Mouse (Mus musculus) cerebellum, adult 11-12 months (tissue): ENCODE measurements around the gene Dok1.
A peak's percentile ranks its signal among the peaks of the same experiment; 100 is the strongest.

Experiments
- DNase-seq: peaks from one replicate; pipeline ENCODE4 v3.0.0; 2022

Gene Dok1

DNA sequence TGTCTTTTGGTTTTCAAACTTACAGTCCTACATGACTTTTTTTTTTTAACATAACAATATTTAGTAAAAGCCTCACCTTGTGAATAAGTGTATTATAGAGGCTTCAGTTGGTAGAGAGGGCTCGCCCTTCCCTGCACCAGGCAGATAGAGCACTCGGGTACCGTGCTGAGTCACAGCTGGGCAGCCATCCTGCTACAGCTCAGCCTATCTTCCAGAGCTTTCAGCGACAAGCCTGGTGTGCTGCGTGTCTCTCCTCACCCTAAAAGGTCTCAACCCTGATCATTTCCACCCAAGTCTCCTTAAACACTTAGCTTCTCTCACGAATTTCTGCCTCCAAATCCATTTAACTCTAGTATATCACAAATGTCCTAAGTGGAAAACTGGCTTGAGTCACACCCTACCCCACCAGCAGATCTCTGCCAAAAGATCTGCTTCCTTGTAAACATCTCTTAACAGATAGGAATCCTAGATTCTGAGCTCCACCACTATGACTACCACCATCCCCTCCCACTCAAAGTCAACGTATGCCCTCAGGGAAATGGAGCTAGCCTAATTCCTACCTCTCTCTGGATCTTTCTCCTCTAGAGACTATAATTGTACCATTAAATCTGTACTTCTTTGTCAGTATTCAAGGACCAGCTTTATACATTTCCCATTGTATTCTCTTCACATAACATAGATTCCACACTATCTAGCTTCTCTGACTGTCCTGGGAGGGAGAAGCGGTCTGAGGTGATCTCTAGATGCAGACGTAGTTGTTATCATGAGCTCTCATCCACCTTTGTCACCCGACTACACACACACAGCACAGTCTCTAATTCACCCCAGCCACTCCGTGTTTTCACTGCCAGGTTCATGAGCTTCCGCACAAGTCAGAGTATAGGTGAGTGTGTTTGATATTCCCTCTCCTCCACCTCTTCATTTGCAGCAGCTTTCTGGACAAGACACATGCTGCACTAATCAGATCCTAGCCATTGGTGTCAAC lies 18.5 kb downstream of the Dok1 start:
- DNase-seq: no peak

DNA sequence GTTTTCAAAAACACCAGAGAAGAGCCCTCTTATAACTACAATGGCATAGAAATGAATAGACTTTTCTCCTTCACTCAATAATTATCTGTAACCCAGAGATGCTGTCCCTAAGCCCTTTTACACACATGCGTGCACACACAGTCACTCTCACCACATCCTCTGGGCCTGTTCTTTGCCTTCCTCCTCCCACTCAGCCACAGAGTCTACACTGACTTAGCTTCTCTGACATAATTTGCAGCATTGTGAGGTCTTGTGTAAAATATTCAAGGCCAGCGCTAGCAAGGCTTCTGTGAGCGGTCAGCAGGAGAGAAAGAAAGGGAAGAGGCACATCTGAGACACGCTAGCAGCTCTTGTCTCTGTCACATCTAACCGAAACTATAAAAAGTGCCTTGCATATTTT lies 19.8 kb downstream of the Dok1 start:
- DNase-seq: no peak

DNA sequence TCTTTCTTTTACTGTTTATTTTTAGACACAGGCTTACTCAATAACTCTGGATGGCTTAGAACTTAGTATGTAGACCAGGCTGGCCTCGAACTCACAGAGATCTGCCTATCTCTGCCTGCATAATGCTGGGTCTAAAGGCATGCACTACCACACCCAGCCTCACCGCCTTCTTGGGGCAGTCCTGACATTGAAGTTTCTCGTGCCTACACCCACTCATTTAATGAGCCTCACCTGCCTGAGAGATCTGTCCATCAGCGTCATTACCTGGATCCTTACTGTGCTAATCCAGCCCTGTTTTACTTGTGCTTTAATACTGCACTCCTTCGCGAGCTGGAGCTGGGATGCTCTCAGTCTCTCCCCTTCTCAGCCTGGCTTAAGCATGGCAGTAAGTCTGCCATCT lies 21.5 kb downstream of the Dok1 start:
- no peak for DNase-seq

DNA sequence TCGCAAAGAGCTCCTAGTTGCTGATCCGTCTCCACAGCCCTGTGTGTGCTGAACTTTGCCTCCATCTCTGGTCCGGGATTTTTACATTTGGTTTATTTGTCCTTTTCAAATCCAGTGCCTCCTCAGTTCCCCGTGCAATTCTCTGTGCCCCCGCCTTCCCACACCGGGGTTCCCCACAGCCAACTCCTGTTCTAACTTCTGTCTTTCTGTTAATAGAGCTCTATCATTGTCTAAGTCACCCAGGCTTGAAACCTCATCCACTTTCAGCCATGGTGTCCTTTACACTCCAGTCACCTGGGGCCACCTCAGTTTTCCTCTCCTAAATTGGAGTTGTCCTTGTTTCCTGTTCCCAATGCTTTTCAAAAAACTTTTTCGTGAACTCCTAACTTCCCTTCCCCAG lies 22.0 kb downstream of the Dok1 start:
- no peak for DNase-seq

DNA sequence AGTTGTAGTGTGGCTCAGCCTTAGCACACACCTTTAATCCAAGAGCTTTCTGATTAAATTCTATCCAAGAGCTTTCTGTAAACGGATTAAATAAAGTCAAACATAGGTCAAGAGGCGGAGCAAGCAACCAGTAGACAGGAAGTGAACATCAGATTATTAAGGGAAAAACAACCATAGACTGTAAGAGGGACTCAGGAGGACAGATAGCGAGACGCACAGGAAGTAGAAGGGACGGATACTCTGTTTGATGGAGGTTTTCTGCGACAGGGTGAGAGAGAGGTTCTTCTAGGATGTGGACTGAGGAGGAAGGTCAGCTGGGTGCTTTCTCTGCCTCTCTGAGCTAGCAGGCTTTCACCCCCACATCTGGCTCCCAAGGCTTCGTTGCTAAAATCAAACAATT lies 23.3 kb downstream of the Dok1 start:
- DNase-seq: no peak

DNA sequence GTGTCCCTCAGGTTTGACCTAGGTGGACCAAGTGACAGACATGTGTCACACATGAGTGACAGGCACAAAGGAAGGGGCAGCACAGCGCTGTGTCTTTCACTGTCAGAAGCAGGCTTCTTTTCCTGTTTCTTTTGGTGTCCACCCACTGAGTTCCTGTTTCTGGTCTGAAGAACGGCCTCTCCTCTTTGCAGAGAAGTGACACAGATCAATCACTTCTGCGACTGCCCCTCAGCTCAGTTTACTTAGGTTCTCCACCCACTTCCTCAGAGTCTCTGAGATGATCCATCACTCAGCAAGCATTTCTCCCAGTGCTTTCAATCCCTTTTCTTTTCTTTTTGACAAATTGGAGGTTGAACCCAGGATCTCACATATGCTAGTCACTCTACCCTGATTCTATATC lies 24.6 kb downstream of the Dok1 start:
- DNase-seq: no peak

DNA sequence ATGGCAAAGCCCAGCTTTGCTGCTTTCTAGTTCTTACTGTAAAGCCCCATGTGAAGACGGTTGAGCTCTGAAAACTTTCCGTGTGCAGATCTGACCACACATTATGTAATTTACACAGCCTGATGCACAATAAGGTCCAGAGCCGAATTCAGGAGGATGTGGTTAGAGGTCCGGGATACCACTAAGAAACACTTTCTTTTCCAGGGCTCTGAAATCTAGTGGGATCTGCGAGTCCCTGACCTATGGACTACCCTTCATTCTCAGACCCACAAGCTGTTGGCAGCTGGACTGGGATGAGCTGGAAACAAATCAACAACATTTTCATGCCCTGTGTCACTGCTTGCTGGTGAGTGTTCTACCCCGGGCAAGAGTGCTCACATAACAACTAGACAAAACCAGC lies 27.2 kb downstream of the Dok1 start:
- no peak for DNase-seq

DNA sequence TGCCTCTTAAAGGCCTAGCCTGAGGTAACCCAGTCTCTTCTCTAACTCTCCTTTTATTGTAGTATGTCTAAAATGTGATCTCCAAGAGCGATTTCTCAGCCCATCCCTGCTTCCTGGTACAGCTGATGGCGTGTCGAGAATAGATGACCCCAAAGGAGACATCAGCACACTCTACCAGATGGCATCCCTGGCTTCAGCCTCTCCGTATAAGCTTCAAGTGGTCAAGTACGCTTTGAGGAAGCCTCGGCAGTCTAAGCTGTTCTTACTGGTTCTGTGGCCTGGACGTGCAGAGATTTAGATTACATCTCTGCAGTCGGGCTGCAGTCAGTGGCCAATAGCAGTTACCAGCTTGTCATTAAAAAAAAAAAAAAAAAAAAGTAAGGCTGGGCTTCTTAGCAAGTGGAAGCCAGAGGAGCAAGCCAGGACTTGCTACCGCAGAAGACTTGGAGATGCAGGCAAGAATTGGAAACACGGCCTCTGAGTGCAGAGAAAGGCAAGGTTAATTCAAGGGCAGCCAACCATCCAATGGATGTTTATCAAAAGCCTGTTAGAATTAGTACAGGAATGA lies 27.7 kb downstream of the Dok1 start:
- no peak for DNase-seq

DNA sequence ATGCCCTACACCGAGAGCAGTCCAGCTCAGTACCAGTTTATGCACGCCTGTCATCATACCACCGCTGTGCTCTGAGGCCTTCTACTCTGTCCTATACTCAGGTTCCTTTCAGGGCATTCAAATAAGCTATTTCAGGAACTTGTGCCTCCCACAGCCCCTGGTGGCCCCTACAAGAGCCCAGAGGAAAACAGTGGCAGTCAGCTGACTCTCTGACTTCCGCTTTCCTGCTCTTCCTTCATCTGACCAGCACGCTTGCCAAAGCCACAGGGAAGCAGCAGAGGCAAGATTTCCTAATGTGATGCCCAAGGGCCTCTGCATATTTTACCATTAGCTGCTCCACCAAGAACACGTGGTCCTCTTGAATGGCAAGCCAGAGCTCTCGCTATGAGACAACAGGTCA lies 28.4 kb downstream of the Dok1 start:
- no peak for DNase-seq

DNA sequence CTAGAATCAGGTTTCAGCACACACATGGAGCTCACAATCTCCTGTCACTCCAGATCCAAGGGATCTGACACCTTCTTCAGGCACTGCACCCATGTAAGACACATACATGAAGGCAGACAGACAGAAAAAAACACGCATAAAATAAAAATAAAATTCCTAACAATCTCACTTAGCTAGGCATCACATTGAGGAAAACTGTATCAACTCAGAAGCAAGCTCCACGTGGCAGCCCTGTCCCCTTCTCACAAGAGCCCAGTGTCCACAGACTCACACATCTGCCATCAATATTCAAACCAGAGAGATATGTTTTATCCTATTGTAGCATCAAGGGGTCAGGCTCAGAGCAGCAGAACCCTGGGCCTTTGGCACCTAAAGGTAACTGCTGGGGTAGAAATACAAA lies 29.0 kb downstream of the Dok1 start:
- DNase-seq: no peak

DNA sequence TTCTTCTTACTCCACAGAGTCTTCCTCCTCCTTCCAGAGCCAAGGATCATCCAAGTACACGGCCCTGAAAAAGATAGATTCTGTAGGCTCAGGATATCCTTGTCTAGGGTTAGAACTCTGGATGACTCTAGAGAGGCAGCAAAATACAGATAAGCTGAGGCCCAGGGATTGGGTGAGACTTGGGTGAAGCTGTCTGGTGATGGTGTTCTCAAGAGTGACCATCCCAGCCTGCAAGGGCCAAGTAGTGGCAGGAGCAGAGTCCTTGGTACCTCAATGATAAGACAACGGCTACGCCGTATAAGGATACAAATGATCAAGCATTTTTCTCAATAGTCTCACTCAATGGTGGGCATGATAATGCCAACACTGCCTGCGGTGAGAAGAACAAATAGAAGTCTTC lies 29.4 kb downstream of the Dok1 start:
- no peak for DNase-seq

DNA sequence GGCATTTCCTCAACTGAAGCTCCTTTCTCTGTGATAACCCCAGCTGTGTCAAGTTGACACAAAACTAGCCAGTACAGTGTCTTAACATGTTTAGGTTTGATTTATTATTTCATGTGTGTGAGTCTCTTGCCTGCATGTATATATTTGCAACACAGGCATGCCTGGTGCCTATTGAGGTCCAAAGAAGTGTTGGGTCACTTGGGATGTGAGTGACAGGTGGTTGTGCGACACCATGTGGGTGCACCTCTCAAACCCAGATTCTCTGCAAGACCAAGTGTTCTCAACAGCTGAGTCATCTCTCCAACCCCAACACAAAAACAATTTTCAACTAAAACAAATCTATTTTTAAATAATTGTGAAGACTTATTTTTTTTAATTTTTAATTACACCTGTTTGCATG lies 30.2 kb downstream of the Dok1 start:
- no peak for DNase-seq

DNA sequence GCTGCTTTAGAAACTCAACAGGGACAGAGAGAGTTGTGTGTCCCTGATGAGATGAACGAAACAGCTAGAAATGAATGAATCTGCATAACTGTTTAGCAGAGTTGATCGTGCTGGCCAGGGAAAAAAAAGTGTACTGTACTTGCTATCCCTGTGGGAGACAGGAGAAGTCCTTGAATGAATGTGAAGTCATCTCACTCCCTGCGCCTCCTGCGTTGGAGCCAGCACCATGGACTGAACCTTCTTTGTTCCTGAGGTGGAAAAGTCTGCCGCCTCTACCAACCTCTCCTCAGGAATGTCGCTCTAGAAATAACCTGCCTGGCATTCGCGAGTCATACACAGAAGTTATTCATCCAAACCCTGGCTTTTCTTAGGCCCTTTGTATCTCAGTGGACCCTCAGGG lies 33.3 kb downstream of the Dok1 start:
- no peak for DNase-seq

DNA sequence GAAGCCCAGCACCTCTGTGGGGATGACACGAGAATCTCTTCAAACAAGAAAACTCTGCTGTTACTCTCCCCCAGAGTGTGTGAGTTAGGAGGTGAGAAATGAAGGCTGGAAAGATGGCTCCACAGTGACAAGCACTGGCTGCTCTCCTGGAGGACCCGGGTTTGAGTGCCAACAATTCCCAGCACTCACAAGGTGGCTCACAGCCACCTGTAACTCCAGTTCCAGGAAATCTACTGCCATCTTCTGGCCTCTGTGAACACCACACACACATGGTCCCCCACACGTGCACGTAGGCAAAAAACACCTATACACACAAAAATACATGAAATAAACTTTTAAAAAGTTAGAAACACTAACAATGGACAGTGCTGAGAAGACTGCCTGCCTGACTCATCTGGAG lies 34.9 kb downstream of the Dok1 start:
- no peak for DNase-seq

DNA sequence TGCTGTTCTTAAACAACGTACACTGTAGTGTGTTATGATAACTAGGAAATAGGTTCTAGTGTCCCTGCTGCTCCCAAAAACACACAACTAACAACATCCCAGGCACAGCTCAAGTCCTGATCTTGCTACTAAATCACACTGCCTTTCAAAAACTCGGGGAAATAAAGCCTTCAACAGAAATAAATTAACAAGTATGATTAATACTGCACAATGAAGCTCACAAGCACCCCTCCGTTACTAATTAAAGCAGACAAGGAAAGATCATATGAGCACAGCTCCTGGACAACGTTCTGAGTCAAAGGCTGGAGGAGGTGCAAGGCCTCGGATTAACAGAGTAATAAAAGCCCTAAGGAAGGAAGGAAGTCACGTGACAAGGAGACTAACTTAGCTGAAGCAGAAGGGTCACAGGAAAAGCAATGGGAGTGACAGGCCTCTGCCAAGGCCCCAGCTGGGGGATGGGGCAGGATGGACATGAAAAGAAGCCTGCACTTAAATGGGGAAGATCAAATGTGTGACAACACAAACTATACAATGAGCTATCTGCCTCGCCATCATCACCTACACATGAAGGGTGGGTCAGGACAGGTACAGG lies 35.7 kb downstream of the Dok1 start:
- DNase-seq: no peak

DNA sequence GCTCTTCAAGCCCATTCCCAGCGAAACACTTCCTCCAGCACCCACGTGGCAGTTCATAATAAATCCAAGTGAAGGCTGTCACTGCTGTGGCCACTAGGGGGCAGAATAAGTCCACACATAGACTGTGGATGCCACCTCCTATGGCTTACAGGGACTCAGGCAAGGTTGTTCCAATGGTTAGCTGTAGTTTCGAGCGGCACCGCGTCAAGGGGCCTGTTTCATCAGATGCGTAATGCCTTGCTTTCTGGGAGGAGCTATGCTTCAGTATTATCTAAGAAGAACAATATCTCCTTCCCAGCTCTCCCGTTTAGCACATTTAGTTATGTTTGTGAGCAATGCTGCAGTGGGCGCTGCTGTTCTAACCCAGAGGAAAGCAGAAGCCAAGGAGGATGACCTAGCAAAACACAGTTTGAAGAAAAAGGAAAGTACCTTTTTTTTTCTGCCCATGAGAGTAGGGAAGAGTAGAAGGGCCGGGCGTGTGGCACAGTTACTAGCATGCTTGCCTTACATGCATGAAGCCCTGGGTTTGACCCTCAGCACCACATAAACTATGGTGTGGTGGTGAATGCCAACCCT lies 36.4 kb downstream of the Dok1 start:
- peak; percentile 84 for DNase-seq

DNA sequence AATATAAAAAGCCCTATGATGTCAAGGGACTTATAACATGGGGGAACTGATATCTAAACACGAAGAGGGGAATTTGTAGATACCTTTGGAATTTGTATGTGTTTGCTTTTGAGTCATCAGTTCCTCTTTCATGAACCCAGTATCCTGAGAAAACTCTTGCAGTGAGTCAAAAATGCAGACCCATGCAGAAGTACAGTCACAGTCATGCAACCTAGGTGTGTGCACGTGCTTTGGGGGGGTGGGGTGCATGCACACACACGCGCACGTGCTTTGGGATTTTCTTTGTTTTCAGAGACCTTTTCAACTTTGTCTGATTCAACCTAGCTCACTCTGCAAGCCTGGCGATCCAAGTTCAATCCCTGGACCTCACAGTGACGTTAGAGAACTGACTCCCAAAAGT lies 38.9 kb downstream of the Dok1 start:
- no peak for DNase-seq

DNA sequence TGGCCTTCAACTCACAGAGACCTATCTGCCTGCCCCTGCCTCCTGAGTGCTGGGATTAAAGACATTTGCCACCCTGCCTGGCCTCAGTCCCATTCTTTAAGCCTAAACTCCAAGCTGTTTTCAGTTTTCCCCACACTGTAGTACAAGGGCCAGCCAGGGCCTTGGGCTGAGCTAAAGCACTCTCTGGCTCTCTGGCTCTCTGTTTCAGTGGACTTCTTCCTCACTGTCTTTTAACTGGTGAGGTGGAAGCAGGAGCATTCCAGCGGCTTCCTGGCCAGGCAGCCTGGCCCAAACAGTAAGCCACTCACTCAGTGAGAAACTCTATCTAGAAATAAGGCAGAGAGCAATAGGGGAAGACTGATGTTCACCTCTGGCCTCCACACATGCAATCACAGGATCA lies 39.6 kb downstream of the Dok1 start:
- DNase-seq: no peak

DNA sequence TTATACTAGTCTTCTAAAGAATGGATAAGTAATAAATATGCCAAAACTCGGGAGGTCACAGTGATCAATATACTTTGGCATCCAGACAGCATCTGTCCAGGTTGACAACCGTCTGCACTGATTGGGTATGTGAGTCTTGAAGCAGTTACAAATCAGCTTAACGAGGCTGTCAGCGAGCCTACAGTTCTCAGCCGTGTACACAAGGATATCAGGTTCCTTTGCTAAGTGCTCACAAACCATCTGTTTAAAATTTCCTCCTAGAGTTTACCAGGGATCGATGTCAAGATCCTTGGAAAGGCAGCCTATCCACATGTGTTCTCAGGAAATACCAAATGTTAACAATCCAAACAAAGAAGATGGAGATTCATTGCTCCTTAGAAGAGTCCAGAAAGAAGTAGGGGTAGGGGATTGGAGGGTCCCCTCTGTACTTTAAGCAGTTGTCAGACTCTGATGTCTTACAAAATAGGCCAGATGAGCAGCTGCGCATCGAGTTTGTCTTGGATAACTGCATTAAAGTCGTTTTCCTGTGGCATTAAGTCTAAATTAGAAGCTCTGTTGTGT lies 45.8 kb downstream of the Dok1 start:
- no peak for DNase-seq
